Mouse (Mus musculus): ENCODE measurements around the gene Prpf4.

Prpf4 gene

DNA sequence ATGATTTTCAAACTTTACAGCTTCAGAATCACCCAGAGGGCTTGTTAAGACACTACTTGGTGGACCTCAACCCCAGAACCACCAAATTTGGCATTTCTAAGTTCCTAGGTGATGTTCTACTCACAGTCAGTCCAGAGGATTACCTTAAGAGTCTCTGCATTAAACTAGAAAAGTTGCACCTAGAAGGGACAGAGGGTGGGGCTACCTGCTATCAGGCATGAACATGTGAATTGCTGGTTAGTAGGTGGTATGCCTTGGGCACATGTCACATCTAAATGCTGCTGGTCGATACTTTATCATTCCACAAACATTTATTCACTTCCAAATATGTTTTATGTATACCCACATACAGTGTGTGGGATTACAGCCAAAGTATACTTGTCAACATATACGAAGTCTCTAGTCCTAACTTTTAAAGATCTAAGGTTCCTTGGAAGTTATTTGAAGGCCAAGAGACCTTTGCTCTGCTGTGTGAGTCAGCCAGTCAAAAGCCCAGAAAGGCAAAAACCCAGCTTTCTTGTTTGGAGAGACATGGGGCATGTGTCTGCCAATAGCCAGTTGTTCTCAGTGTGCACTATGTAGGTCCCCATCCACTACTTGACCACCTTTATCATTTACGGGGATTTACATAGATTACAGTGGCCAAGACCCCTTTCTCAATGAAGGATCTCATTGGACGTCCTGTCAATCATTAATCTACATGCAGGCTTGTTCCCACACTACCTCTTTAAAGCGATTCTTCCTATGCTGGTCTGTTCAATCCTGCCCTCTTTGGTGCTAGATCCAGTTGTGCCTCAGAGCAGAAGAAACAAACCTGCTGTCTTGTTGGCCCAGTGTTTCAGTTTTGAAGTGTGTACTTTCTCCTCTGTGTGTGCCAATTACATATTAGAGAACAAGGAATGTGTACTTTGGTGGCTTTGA is 18.7 kb upstream of the Prpf4 start:
- no peak for DNase-seq (ENCODE audit: low spot score in 2 of 2)

DNA sequence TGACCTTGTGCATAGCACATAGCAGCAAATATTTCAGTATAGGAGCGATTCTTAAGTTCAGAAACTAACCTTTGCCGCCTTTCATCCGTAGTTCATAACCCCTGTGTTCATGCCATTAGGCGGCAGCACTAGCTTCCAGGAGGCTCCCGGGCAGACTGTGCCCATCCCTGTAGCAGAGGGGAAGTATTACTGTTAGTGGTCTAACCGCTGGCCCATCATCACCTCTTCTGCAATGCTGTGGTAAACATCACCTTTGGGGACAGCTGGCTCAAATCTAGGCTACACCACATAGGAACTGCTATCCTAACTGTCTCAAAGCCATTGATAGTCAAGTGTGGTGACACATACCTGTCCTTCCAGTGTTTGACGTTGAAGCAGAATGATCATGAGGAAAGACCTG is 16.7 kb upstream of the Prpf4 start:
- DNase-seq (ENCODE audit: low spot score in 2 of 2): no peak

DNA sequence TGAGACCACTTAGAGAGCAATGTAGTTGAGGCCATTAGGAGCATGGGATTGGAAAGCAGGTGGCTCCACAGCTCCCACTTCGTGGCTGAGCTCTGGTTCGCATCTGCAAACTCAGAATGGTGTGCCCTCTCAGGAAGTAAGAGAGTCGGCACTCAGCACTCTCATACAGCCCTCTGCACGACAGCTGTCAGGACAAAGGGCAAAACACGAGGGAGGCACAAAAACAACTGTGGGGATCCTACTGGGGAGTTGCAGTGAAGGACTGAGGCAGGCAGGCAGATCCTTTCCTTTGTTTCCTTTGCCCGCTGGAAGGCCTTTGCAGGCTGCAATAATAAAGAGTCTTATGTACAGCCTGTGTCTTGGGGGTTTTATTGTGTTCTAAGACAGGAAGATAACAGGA is 15.1 kb upstream of the Prpf4 start:
- DNase-seq (ENCODE audit: low spot score in 2 of 2): no peak

DNA sequence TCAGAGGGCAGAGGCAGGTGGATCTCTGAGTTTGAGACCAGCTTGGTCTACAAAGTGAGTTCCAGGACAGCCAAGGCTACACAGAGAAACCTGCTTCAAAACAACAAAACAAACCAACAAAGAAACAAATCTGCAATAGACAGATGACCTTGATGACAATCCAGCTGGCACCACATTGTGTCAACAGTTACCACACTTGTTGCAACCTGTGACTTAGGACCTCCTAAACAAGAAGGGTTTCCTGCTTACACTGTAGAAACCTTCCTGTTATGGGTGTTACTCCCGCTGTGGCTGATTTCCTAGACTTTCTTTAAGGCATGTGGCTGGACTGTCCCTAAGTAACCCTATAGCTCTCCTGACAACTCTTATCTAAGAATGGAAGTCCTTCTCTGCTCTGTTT is 12.8 kb upstream of the Prpf4 start:
- no peak for DNase-seq (ENCODE audit: low spot score in 2 of 2)

DNA sequence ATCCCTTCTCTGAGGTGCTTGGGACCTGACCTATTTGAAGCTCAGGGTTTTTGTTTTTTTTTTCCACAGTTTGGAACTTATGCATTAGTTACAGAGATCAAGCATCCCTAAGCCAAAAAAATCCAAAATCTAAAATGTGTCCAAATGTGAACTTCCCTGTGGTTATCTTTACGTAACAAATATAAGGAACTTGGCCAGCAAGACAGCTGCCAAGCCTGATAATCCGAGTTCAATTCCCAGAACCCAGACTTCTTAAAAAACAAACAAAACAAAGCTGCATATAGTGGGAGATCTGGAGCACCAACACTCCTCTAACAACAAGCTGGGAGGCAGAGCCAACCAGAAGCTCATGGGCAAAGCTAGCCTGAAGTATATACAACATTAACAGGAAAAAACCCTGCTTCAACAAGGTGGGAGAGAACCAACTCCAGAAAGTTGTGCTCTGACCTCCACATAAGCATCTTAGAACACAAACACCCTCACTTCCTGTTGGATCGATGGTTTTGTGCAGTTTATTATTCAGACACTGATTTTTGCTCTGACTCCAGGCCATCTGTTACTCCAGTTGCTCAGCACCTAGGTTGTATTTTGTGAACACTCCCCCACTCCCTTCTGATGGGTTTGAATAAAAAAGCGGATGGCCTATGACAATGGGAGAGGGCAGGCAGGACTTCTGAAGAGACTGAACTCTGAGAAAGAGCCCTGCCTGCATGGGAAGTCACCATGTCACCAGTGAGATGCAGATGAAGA is 10.8 kb upstream of the Prpf4 start:
- no peak for DNase-seq (ENCODE audit: low spot score in 2 of 2)

DNA sequence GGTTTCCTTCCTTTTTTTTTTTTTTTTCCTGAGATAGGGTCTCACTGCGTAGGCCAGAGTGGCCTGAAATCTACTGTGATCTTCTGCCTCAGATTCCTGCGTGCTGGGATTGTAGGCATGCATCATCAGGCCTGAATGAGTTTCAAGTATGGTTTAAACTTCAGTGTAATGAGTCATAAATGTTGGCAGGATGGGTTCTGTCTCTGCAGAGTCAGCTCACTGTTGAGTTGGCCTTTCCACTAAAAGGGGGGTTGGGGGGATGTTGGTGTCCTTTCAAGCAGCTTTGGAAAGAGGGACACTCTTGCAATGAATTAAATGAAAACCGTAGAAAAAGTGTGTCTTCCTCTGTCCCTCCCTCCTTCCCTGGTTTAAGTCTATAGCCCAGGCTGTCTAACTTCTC is 9.6 kb upstream of the Prpf4 start:
- no peak for DNase-seq (ENCODE audit: low spot score in 2 of 2)

DNA sequence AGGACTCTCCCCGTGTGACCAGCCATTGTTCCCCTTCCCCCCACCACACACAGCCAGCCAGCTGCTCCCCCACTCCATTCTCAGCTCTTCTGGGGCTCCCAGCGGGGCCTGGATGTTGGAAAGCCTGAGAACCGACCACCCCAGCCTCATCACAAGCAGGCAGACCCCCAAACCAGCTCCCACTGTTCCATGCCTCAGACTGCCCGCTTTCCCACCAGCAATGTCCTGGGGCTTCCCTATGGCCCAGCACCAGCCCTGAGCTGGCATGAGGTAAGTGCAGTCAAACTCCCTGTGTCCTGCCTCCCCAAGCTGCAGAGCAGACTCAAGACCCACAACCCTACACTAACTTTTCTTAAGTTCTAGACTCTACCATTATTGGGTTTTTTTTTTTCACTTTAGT is 2.5 kb upstream of the Prpf4 start:
- DNase-seq (ENCODE audit: low spot score in 2 of 2): no peak

DNA sequence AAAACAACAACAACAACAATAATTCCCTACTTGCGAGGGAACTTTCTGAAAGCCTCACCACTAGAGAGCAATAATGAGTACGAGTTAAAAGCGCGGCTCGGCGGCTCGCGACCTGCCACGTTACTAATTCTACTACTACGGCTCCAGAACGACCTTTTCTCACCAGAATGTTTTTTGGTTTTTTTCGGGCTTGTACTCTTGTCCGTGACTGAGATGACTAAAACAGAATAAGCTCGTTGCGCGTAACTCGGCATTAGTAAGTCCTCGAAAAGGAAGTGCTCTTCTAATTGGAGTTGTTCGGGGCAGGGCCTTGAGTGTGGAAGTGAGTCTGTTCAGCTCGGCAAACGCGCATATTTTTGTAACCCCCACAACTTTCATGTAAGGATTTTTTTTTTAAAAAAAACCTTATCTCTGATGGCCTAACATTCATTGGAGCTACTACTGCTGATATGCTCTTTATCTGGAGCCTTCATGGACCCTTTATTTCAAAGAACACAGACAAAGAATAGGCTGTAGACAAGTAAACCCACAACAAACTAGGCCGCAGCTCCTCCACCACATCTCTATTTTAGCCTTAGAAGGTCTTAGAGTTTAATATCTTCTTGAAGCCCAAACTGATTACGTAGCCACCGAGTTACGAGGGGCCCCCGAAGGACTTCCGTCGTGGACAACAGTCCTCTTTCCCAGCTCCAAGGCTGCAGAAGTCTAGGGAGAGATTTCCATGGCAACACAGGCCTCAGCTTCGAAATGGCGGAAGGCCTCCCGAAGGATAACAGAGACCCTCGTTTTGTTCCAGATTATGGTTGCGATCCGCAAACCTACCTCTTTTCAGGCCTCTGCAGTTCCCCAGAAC is 641 bp upstream of the Prpf4 start:
- DNase-seq (ENCODE audit: low spot score in 2 of 2): peak in 1 of 2 experiments; percentile 37

DNA sequence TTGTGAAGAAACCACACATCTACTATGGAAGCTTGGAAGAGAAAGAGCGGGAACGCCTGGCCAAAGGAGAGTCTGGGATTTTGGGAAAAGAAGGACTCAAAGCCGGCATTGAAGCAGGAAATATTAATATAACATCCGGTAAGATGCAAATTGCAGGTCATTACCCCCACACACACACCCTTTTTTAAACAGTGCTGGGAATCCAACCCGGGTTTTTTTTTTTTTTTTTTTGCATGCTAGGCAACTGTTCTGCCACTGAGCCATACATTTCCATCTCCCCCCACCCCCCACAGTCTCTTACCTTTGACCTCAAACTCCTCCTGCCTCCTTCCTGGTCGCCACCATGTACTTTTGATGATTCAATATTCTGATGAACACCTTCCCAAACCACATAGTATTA is 1.0 kb downstream of the Prpf4 start:
- DNase-seq (ENCODE audit: low spot score in 2 of 2): no peak

DNA sequence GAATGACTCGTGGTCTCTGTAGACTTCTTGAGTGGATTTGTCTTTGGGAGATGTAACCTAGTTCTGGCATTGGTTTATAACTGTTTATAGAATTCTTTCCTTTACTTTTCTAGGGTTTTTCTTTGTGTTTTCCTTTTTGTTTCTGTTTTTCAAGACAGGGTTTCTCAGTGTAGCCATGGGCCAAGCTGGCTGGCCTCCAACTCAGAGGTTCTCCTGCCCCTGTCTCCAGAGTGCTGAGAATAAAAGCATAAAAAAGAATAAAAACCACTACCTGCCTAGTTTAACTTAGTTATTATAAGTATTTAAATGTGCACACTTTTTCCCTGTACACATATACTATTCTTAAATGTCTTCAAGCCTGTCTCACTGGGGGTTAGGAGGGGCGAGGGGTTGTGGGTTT is 1.7 kb downstream of the Prpf4 start:
- DNase-seq (ENCODE audit: low spot score in 2 of 2): no peak

DNA sequence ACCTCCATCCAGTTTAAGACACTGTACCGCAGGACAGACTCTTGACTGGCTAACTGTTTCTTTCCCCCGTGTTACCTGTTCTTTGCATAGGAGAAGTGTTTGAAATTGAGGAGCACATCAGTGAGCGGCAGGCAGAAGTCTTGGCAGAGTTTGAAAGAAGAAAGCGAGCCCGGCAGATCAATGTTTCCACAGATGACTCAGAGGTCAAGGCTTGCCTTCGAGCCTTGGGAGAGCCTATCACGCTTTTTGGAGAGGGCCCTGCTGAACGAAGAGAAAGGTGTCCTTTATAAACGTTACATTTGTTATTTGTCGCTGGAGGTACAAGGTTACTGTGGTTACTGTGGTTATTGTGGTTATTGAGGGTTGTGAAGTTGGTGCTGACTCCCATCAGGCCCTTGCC is 3.0 kb downstream of the Prpf4 start:
- DNase-seq (ENCODE audit: low spot score in 2 of 2): no peak

DNA sequence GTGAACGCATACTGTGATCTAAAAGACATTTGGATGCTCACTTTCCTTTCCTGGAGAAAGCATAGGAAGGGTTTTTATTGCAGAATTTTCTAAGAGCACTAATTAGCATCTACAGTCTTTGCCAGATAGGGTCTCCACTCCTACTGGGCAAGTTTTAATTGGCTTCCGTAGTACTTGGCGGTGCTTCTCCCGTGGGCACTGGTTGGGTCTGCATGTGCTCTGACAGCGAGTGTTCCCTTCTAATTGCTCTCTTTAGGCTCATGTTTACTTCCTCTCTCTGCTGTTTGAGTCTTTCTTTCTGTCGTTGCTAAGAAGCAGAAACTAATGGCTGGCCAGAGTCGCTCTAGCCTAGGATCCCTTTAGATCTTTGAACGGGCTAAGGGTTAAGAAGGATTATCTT is 9.9 kb downstream of the Prpf4 start:
- DNase-seq (ENCODE audit: low spot score in 2 of 2): no peak

DNA sequence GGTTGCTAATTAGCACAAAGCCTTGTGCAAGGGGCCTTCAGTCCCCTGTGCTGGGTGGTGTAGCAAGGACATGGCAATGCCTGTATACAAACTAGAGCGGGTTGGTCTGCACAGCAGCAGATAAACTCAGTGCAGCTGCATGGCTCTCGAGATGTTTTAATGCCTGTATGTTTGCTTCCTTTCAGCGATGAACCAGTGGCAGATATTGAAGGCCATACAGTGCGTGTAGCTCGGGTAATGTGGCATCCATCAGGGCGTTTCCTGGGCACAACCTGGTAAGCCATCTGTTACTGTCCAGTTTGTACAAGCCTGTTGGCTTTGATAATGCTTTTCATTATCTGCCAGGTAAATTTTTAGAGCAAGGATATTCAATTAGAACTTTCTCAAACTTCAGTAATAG is 10.5 kb downstream of the Prpf4 start:
- no peak for DNase-seq (ENCODE audit: low spot score in 2 of 2)

DNA sequence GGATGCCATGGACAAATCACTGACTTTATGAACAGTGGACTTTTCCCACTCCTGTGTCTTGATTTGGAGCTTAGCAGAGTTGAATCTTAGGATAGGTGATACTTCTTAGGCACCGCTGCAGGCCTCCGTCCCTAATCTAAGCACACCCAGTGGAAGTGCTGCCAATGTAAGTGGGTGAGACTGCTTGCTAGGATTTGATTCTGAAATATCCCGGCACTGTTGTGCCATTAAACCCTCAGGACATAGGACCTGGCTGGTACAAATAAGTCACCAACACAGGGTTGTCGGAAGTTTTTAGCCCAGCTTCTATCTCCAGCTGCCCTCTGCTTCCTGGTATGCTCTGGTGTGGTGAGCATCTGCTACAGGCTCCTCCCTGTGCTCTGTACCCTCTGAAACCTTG is 17.3 kb downstream of the Prpf4 start:
- DNase-seq (ENCODE audit: low spot score in 2 of 2): no peak

DNA sequence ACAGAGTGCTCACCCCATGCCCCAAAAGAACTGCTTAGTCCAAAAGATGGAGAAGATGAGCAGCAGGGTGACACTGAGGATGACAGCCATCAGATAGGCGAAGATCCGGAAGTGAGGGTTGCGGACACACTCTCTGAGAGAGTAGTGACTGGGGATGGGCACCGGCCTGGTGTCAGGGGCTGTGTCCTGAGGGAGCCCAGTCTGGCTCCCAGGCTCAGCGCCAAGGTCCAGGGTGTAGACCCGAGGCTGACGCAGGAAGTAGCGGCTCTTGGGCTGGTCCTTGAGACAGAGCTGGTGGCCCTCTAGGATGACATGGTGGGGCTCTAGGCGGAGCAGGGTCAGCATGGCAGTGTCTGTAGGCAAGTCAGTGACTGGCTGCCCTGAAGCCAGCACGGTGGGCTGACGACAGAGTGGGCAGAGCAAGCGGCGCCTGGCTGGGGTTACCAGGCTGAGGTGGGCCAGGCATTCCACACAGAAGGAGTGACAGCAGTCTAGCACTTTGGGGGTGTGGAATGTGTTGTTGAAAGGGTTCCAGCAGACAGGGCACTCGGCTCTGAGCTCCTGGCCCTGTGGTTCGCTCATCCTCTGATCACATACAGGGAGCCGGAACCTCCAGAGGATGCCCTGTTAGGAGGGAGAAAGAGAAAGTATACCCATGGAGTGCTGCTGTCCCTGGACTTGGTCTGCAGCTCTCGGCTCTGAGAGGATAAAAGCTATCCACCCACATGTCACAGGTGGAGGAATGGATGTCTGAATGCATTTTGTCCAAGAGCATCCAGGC is 19.6 kb downstream of the Prpf4 start:
- no peak for DNase-seq (ENCODE audit: low spot score in 2 of 2)

DNA sequence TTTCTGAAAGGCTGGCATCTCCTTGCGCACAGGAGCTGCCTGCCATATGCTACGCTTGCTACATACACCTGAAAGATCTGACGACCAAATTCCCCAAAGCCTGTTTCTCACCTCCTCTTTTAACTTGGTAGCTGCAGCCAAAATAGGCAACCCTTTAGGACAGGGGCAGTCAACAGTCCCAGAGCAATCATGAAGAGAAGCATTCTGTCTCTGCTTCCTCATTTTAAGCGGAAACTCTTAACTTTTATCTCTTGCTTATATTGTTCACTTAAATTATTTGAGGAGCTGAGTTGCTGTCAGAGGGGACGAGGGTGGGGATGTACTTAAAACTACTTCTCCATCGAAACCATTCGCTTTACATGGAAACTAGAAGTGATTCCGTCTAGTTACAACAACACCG is 21.0 kb downstream of the Prpf4 start:
- DNase-seq (ENCODE audit: low spot score in 2 of 2): no peak

DNA sequence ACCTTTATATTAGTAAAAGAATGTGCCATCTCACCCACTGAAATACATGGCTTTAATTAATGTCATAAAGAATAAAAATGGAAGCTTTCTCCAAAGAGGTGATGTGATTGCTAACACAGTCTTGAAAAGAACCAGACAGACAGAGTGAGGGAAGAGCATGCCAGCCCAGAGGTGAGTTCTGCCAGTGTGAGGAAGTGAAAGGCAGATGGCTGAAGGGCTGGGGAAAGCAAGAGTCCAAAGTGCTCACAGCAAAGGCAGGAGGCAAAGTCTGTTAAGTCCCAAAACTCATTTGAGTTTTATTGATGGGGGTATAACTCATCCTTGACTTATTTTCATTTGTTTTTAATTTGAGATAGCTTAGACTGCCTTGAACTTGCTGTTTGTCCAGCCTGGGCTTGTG is 22.1 kb downstream of the Prpf4 start:
- DNase-seq (ENCODE audit: low spot score in 2 of 2): no peak

DNA sequence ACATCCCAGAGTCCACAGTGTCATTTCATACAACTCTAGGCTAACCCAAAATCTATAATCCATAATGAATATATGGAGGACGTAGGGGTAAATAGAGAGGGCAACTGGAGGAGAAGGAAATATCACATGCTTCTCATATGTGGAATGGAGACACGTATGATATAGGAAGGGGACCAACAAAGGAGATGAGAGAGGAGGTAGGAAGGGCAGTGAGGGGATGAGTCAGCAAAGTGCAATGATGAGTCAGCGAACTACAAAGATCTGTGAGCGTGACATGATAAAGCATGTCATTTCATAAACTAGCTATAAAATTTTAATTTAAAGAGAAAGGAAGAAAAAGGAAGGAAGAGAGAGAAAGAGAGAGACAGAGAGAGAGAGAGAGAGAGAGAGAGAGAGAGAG is 22.9 kb downstream of the Prpf4 start:
- DNase-seq (ENCODE audit: low spot score in 2 of 2): no peak

DNA sequence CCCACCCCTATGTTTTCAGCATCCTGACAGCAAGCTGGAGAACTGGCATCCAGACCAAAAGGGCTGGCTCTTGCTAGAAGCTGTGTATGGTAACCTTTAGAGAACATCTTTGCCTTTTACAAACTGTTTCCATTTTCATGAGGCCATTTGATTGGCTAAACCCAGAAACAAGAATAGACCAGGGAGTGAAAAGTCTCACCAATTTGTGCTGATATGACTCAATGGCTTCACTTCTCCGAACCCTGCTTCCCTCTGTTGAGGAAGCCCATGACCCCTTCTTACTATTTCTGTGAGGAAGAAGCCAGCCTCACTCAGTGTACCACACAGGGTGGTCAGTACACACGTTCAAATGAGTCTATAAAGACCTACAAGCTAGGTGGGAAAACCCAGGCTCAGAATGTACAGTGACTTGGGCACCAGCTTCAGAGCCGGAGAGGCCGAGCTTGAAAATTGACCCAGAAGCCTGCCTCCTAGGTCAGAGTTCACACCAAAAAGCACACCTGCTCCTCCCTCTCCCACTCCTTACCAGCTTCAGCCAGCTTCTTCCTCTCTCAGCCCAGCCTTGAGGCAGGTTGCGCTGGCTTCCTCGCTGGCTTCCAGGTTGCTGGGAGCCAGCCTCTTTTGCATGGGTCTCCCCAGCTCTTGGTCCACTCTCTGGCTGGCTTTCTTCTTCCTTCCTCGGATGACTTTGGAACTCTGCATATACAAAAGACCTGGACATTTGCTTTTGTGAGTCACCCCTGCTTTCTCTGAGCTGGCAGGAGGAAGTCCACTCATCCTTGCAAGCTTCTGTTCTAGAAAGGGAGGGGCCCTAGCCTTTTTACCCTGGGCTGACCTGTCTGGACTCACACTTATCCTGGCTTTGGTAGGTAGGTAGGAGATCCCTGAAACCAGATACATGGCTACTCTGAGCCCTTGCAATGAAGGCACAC is 25.6 kb downstream of the Prpf4 start:
- no peak for DNase-seq (ENCODE audit: low spot score in 2 of 2)

DNA sequence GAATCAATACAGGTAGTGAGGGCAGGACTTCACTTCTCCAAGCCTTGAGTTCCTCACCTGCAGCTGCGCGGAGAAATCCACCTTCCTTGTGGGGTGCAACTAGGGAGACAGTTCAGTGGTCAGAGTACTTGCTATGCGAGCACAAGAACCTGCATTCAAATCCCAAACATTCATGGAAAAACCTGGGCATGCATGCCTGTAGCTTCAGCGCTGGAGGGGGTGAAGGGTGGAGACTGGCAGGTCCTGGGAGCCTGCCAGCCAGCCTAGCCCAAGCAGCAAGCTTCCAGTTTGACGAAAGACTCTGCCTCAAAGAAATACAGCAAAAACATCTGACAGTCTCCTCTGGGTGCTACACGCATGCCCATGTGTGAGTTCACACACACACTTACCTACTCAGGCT is 26.5 kb downstream of the Prpf4 start, which contains the start of gene Rnf183:
TSS of gene Rnf183 (minus strand) at position 172 of the 400 bp plus-strand sequence.
- DNase-seq (ENCODE audit: low spot score in 2 of 2): no peak
